Mouse (Mus musculus) NIH3T3 (cell line): ENCODE data around the gene Spata31d1d.
"Not testable (repeated sequence)": the region's sequence is repeated elsewhere in the genome, so short reads cannot be mapped to it uniquely, and the experiment has no call there.

Experiments
- DNase-seq: peaks from one replicate; pipeline ENCODE4 v3.0.0-alpha.2; 2012; ENCODE audit warnings: low read depth

The Spata31d1d gene

GRCm38 (mm10) chr13:59731652-59732051 is at the start of gene Spata31d1d:
TSS of gene Spata31d1d (minus strand) at chr13:59731752.
- no peak for DNase-seq

- DNase-seq = peak; percentile 9
Measured at GRCm38 (mm10) chr13:59779744-59780264, 48.3 kb upstream of the Spata31d1d start.

GRCm38 (mm10) chr13:59779213-59779612 is 47.7 kb upstream of the Spata31d1d start:
- DNase-seq = peak; percentile 14

GRCm38 (mm10) chr13:59775168-59775567 is 43.6 kb upstream of the Spata31d1d start:
- DNase-seq = peak; percentile 14

GRCm38 (mm10) chr13:59771257-59771656 is 39.7 kb upstream of the Spata31d1d start:
- peak; percentile 44 for DNase-seq

DNA sequence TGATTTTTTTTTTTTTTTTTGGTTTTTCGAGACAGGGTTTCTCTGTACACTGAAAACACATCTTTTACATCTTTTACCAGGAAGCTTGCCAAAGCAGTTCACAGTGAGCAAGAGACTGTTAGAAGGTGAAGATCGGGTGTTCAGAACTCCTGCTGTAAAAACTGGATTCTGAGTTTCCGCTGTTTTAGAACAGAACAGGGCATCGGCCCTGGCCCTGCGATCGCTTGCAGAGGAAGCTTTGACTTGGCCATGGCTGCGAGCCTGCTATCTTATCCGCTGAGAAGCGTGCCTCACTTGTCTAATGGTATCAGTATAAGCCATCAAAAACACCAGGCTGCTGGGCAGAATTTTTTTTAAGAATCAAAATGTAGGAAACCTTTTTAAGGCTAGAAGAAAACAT is 39.3 kb upstream of the Spata31d1d start:
- DNase-seq = peak; percentile 34

- peak; percentile 86 for DNase-seq
Measured at GRCm38 (mm10) chr13:59770164-59770562, 38.6 kb upstream of the Spata31d1d start.

DNA sequence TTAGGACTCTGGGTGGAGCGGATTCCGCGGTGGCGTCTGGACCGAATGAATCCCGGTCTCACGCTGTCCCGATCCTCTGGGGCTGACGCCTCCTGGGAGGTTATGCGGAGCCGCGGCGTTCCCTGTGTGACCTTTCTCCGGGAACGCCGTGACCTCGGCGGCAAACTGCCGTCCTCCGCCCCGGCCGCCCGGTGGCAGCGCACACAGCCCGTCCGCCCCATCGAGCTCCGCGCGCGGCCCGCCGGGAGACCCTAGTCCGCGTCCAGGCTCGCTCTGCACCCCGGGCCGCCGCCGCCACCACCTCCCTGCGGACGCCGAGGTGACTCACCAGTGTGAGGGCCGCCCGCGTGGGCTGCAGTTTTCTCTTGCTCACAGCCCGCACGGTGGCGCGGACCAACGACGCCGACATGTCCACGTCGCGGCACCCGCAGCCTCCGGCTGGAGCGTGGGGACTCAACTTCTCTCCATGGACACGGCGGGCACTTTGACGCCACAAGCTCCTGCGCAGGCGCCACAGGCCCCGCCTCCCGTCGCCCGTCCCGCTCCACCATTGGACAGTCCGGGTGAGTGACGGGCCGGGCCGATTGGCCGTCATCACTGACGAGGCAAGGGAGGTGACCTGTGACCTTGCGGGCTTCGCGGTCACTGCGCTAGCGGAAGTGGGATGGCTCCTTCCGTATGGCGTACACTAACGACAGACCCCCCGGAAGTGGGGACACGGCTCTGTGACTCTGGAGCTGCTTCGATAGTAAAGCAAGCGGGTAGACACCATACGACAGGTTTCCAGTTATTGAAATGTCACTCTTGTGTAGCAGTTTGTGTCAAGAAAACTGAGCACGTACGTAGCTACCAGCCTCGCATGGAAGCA is 38.0 kb upstream of the Spata31d1d start, which contains the start of gene Isca1:
Gene Isca1 (minus strand): TSS at position 515 of the 868 bp plus-strand sequence.
- peak; percentile 96 for DNase-seq

DNA sequence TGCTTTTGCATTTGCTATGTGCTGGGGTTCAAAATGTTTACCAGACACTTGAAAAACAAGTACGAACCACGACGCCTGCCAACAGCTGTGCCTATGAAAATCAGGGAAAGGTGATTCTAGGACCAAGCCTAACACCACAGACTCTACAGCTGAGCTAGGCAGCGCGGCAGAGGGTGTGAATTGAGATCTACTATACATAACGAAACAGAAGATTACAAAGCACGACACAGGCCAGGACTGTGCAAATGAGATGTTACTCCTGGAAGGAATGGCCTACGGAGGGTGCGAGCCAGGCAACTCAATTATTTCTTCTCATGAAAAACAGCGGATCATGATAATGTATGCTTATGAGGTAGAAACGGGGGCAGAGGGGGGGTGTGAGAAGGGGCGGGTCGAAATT is 37.0 kb upstream of the Spata31d1d start:
- peak; percentile 11 for DNase-seq

DNA sequence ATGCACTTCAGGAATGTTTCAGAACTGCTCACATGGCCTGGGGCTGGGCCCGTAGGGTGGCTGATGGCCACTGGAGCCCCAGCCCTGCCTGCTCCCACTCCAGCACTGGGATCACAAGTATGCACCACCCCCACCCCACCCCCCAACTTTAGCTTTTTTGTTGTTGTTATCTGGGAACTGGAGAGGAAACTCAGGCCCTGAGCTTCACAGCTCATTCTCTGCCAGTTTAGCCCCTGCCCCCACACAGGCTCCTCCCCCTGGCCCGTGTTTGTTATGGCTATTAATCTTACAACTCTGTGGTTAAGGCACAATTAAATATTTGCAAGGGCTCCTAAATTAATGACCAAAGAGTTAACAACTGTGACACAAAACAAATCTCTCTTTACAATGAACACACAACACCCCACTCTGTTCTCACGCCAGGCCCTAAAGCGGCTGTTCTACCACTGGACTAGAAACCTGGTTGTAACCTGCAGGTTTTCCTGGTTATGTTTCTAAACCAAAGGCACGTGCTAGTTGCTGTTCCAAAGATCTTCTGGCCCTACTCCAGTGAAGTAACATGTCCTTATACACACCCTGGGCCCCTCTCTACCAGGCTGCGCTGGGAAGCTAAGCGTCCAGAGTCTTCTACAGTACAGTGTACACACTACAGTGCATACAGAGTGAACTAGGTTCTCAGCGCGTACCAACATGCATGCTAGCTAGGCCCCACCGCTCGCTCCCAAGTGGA is 35.4 kb upstream of the Spata31d1d start:
- DNase-seq = peak; percentile 30

DNA sequence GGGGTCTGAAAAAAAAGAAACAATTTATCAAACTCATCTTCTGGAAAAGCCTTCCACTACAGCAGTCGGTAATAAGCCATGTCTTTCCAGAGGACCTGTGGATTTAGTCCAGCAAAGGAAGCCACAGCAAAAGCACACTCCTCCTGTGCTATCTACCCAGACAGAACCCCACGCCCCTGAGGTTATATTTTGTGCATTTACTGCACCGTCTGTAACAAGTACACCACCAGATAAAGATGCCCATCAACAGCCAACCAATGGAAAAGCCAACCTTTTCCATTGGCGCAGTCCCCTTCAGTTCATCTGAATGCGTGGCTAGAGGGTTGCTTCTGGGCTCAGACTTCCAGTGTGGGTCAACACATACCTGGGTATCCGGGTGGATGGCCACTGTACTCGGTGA is 31.2 kb upstream of the Spata31d1d start:
- DNase-seq = no peak

DNA sequence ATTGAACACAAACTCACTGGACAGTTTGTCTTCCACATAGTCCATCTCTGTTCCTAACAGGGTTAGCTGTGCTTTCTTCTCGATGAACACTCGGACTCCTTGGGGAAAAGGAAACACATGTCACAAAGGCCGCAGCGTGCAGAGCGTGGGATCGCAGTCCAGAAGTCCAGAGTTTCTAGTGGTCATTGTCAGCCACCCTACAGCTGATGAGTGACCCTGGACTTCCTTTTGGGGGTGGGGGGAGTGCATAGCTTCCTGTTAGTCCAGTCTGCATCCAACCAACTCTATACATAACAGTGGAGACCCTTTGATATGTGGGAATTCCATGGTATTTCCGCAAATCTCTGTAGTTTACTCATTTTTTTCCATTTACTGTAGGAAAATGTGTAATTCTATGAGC is 25.4 kb upstream of the Spata31d1d start:
- DNase-seq = no peak

GRCm38 (mm10) chr13:59750310-59750709 is 18.8 kb upstream of the Spata31d1d start:
- DNase-seq = no peak

DNA sequence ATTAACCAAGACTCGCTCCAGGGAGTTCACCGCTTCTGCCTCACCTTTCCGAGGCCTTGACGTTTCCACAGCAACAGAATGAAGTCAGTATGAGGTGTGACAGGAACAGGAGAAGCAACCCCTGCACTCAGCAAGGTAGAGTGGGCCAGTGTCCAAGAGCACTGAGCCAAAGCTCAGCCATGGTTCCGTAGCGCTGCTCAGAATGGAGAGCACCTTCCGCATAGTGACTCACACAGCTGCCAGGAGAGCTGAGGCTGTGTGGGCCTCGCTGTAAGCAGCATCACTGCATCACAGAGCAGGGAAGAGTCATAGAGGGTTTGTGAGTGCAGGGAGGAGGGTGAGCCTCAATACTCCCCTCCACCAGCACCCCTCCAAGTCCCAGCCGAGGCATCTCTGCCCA is 15.2 kb upstream of the Spata31d1d start, which contains the start of gene 1700014D04Rik:
Gene 1700014D04Rik (minus strand): TSS at position 42 of the 400 bp plus-strand sequence.
- peak; percentile 5 for DNase-seq

DNA sequence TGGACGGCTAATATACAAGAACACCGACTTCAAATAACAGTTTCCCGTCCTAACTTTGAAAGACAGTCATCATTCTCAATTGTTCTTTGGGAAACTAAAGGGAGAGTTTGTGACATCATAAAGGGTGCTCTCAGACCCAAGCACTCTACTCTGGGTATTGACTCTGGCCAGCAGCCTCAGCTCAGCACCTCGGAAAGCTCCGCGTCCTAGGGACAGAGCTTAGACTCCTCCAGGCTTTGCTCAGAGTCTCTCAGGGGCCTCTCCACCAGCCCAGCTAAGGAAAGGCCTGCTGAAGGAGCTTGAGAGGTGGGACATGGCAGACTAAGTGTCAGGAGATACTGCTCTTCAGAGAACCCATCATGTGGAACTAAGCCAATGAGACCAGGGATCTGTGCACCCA is 14.6 kb upstream of the Spata31d1d start:
- DNase-seq = peak; percentile 66

DNA sequence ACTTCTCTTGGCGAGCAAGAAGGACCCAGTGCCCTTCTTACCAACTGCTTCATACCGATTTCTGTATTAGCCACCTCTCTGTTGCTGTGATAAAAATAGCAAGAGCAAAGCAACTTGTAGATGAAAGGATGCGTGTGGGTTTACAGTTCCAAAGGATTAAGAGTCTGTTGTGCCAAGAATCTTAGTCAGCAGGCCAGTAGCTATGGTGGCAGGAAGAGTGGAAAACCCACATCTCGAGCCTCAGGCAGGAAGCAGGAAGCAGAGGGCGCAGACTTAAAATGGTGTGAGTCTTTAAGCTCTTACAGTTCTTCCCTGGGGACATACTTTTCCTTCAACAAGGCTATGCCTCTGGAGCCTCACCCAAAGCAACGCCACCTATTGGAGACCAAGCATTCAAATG is 13.9 kb upstream of the Spata31d1d start:
- no peak for DNase-seq

- DNase-seq = peak; percentile 17
Measured at GRCm38 (mm10) chr13:59741697-59742096, 10.1 kb upstream of the Spata31d1d start.

DNA sequence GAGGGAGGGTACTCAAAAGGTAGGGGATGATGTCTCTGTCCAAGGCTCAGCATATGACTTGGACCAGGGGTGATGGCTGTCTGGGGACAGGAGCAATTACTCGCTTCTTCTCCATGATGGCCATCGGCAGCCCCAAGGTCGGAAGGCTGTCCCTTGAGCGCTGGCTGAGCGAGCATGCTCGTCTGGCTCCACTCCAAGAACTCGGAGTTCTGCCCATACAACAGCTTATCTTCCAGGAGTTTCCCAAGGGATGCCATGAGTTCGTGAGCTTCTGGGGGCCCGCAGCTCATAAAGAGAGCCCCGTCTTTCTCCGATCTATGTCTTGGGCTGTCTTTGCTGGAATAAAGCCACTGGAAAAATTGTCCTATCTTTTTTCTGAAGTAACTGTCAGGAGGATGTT is 9.5 kb upstream of the Spata31d1d start:
- DNase-seq = no peak

DNA sequence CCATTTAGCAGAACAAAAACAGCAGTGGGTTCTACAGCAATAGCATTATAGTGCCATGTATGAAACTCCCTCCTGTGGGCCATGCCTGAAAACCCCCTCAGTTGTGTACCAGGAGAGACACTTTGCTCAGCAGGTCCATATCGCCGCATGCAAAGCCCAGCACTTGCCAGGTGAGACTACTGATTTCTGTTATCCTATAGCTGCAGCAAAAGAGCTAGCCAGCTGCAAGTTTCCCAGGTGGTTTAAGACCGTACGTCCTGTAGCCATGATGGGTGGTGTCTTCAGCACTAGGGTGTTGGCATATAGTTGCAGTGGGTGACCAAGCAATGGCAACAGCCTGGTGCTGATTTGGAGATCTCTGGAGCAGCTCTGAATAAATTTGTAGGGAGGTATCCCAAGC is 7.8 kb upstream of the Spata31d1d start:
- no peak for DNase-seq

DNA sequence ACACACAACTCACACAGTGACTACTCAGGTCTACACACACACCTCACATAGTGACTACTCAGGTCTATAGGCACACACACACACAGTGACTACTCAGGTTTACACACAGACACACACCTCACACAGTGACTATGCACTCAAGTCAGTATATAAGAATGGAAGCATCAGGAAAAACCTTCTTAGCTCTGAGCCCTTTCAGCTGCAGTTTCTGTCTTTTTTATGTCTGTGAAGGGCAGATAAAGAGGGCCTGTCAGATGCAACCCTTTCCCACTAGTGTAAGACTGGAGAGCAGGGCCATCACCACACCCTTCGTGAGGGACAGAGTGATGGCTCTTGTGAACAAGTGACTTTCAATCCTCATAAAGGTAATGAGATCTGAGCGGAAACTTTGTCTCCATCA is 6.9 kb upstream of the Spata31d1d start:
- DNase-seq = no peak

DNA sequence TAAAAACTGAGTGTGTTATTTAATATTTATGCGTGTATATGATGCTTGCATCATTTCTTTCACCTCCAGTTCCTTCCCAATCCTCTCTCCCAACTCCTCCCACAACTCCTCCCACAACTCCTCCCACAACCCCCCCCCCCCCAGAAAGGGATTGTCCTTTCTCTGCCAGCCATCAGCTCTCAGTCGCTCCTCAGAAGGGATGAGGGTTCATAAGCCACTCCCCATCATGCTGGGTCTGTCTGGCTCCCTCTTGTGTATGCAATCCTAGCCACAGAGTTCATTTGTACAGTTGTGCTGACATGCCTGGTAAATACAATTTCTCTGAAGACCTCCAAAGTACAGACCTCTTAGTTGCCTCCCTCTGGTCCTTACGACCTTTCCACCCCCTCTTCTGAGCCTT is 3.6 kb upstream of the Spata31d1d start:
- DNase-seq = peak; percentile 64

- not testable (repeated sequence) for DNase-seq
Measured at GRCm38 (mm10) chr13:59734347-59734746, 2.8 kb upstream of the Spata31d1d start.

- no peak for DNase-seq
Measured at GRCm38 (mm10) chr13:59733936-59734335, 2.4 kb upstream of the Spata31d1d start.
